Mouse (Mus musculus): Measurements from ENCODE around the gene Slc16a13.
A peak's percentile ranks its signal among the peaks of the same experiment; 100 is the strongest.

Gene Slc16a13

DNA sequence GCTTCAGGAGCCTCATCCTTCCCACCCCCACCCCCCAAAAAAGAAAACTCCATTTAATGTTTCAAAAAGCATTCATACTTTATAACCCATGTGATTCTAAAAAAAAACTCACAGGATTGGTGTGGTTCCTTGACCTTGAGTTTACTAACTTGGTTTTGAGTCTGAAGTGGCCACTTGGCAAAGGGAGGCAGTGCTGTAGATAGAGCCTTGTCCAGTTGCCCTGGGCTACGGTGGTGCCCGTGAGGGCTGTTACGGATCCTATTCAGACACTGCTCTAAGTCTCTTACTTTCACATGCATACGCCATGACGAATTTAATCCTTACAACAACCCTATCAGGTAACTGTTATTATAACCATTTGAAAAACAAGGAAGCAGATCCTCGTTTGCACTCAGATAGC is 8.9 kb downstream of the Slc16a13 start:
- DNase-seq (ENCODE audit: low spot score in 2 of 2), result no peak

GRCm38 (mm10) chr11:70210681-70211080 is 10.2 kb downstream of the Slc16a13 start:
- no peak for DNase-seq (ENCODE audit: low spot score in 2 of 2)

- DNase-seq (ENCODE audit: low spot score in 2 of 2), result no peak
Observed at GRCm38 (mm10) chr11:70208778-70209388, 12.0 kb downstream of the Slc16a13 start.

DNA sequence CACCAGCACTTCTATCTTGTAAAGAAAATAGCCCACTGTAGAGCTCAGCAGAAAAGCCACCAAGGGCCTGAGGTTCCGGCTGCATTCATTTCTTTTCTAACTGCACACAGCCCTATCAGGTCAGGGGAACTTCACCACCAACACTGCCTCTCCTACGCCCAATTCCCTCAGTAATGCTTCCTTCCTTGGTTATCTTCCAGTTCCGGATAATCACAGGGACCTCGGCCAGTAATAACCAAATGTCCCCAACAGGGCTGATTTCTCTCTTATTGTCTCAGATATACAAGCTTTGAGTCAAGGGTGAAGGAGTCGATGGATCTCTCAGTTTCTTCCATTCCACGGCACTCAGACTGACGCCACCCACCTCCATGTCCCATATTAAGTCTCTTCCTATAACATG is 13.6 kb downstream of the Slc16a13 start:
- DNase-seq (ENCODE audit: low spot score in 2 of 2), result no peak

- DNase-seq (ENCODE audit: low spot score in 2 of 2), result no peak
Observed at GRCm38 (mm10) chr11:70206801-70207200, 14.1 kb downstream of the Slc16a13 start.

- peak; percentile 80 to 88 for DNase-seq (ENCODE audit: low spot score in 2 of 2)
Observed at GRCm38 (mm10) chr11:70201691-70202090, 19.2 kb downstream of the Slc16a13 start.

DNA sequence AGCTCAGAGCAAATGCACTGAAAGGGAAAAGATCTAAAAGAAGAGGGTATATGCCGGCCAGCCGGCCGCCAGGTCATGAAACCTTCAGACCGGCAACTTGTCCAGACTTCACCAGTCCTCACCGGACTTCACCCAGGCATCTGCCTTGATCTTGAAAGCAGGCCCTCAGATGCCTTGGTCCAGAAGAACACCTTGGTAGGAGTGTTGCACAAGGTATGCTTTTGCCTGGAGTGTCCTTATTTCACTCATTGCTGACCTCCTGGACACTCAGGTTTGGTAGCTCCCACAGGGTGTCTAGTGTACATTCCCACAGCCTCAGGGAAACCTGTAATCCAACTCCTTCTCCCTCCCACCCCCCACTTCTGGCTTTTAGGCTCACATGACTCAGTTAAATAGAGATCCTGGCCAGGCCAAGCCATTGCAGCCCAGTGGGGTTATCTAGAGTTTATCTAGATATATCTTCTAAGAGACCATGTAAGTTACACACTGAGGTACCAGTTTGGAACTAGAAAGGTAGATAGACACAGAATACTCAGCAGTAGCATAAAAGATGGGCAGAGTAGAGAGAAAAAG is 20.7 kb downstream of the Slc16a13 start:
- peak in 1 of 2 experiments; percentile 21 for DNase-seq (ENCODE audit: low spot score in 2 of 2)

- no peak for DNase-seq (ENCODE audit: low spot score in 2 of 2)
Observed at GRCm38 (mm10) chr11:70199107-70199506, 21.8 kb downstream of the Slc16a13 start.

GRCm38 (mm10) chr11:70198332-70198731 is 22.5 kb downstream of the Slc16a13 start:
- no peak for DNase-seq (ENCODE audit: low spot score in 2 of 2)

GRCm38 (mm10) chr11:70193354-70194285 is 27.2 kb downstream of the Slc16a13 start:
- no peak for DNase-seq (ENCODE audit: low spot score in 2 of 2)

DNA sequence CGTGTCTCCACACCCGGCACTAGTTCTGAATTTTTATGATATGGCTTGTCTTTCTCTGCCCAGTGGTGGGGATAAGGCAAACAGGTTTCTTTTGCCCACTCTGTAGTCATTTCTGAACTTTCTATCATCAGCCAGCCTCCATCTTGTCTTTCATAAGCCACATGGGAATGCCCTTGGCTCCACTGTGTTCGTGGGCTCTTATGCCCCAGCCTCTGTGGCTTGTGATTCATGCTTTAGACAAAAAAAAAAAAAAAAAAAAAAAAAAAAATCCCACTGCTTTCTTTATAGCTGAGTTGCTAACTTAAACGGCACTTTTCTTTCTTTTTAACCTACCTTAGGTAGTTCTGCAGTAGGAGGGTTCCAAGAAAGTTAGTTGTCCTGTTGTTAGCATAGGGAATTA is 28.7 kb downstream of the Slc16a13 start:
- no peak for DNase-seq (ENCODE audit: low spot score in 2 of 2)

DNA sequence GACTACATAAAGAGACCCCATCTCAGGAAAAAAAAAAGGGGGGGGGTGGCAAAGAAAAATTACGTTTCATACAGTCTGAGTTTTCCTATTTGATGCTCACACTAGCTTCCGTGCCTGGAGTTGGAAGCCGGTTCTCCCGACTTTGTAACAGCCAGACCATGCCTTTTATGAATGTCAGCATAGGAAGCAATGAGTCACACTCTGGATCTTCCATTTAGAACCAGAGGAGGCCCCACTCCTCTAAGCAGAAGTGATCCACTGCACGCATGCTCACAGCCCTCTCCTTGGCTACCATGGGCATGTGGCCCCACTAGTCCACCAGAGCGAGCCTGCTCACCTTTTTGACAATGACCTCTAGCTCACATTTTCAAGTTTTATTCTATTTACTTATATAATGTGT is 29.7 kb downstream of the Slc16a13 start:
- no peak for DNase-seq (ENCODE audit: low spot score in 2 of 2)

DNA sequence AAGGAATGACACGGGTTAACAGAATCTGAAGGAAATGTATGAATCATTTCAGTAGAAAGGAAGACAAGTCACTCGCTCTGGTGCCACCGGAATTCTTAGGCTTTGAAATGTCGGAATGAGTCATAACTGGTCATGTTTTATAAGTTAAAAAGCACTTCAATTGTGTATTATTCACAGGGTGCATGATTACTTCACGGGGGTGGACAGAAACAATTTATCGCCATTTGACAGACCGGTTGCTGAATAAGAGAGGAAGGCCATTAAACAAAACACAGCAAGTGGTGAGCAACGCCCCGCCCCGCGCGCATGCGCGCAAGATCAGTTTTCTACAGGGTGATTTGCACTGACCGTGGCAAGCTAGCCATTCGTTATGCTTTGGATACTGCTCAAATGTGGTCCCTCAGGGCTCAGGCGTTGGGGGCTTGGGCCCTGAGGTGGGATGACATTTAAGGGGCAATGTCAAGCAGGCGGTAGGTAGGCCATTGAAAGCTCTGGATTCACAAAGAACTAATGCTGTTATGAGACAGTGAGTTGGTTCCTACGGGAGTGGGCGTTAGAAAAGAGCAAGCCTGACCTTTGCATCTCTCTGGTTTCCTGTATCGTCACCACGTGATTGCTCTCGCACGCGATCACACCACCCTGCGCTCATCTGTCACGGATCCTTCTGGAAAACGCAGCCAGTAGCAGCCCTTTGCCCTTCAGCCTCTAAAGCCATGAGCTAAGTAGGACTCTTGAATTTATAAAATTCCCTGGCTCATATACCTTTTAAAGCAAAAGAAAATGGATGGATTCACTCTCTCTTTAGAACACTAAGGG is 31.3 kb downstream of the Slc16a13 start:
- peak; percentile 30 to 40 for DNase-seq (ENCODE audit: low spot score in 2 of 2)

DNA sequence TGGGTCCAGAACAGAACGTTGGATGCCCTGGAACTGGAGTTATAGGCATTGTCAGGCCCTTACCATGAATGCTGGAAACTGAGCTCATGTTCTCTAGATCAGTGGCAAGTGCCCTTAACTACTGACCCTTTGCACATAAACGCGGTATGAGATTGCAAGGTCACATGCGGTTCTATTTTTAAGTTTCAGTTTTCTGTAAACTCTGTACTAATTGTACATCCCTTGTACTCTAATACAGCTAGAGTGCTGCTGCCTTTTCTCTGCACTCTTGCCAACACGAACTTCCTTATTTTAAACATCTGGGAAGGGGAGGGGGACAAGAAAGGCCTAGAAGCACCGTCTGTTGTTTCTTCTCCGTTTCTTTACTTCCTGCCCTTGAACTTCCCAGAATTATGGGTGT is 35.7 kb downstream of the Slc16a13 start:
- no peak for DNase-seq (ENCODE audit: low spot score in 2 of 2)

DNA sequence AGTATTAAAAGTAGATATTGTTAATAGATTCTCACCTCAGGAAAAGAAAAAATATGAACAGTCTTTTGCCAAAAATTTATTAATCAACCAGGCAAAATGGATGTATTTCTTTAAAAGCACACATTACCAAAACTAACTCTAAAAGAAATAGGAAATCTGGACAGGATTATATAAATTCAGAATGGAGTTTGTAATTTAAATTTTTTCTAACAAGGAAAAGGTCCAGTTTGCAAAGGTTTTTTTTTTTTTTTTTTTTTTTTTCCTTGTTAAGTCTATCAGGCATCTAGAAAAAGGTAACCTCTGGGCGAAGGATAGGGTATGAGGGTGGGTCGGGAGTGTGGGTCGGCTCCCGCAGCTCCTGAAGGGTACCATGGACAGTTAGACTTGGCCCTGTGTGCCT is 40.4 kb downstream of the Slc16a13 start:
- no peak for DNase-seq (ENCODE audit: low spot score in 2 of 2)

DNA sequence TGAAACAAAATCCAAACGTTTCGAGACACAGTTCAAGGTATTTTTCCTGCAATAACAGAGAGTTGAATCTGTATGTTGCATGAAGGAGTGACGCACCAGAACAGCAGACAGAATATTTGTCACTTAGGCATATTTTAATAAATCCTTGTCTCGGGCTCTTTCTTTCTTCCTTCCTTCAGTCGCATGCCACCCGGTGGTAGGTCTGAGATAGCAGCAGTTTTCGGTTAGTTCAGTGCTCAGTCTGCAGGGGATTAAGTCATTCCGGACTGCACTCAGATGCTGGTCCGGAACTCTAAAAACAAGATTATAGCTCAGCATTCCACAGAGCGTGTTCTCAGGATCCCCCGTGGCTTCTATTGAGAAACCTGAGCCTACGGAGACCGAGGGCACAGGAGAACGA is 41.5 kb downstream of the Slc16a13 start:
- DNase-seq (ENCODE audit: low spot score in 2 of 2), result no peak

DNA sequence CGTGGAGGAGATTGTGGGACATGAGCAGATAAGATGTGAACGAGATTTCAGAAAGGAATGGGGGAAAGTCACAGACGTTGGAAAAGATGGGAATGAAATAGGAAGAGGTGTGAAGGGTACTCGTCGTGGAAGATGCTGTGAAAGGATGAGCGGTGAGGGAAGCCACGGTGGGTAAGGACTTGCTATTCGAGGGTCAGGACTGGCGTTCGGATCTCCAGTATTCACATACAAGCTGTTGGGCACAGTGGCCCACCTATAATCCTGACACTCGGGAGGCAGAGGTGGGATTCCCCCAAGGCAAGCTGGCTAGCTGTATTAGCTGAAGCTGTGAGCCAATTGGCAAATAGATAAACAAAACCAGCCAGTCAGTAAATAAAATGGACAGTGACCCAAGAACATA is 42.1 kb downstream of the Slc16a13 start:
- DNase-seq (ENCODE audit: low spot score in 2 of 2), result no peak

GRCm38 (mm10) chr11:70178311-70178710 is 42.6 kb downstream of the Slc16a13 start:
- no peak for DNase-seq (ENCODE audit: low spot score in 2 of 2)

- DNase-seq (ENCODE audit: low spot score in 2 of 2), result no peak
Observed at GRCm38 (mm10) chr11:70177647-70178046, 43.2 kb downstream of the Slc16a13 start.

DNA sequence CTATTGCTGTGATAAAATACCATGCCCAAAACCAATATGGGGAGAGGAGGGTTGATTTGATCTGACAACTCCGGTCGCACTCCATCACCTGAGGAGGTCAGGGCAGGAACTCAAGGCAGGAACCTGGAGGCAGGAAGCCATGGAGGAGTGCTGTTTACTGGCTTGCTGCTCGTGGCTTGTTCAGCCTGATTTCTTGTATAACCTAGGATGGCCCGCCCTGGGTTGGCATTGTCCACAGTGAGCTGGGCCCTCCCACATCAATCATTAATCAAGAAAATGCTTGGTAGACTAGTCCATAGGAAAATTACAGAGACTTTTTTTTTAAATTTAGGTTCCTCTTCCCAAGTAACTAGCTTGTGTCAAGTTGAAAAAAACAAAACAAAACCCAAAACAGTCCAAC is 46.4 kb downstream of the Slc16a13 start:
- no peak for DNase-seq (ENCODE audit: low spot score in 2 of 2)

DNA sequence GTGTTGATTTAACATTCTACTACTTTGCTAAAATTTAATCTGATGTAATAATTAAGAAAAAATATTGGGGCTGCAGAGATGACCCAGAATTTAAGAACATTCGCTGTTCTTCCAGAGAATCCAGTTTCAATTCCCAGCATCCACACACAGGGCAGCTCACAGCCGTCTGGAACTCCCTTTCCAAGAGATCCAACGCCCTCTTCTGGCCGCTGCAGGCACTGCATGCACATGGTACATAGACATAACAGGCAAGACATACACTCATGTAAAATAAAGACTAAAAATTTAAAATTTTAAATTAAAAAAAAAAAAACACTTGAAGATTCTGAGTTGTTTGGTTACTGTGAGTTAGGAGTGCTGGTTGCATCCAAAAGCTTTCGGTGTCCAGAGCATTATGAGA is 48.6 kb downstream of the Slc16a13 start:
- DNase-seq (ENCODE audit: low spot score in 2 of 2), result no peak

- DNase-seq (ENCODE audit: low spot score in 2 of 2), result no peak
Observed at GRCm38 (mm10) chr11:70171847-70172246, 49.0 kb downstream of the Slc16a13 start.
